Mouse (Mus musculus) hindbrain, embryonic 14.5 days (tissue): ENCODE data around the gene Gm18596. TPM values are rescaled to one million over a fixed set of nuclear protein-coding genes. Genes with fewer than 3 reads are reported as not detected.

Experiments used
- polyA plus RNA-seq: library from polyadenylated mRNA; unstranded; fragments of >200 nt; fragmentation: Nextera tagmentation; extraction: Ambion mirVana; gene quantifications from 2 replicates; pipeline ENCODE4 v1.2.1, GENCODE M21; 2014

Gm18596 gene
- polyA plus RNA-seq, 1 experiment from 2014 or later, result not detected

Other genes starting within 250 kb of the Gm18596 start
- 37.7 and 41.0 TPM in 2 replicates for gene Fam207a, start 226.9 kb downstream of the Gm18596 start, polyA plus RNA-seq
- 0.99 and 1.1 TPM in 2 replicates for gene Itgb2, start 212.4 kb downstream of the Gm18596 start, polyA plus RNA-seq
- 79.9 and 80.2 TPM in 2 replicates for gene Pttg1ip, start 160.9 kb downstream of the Gm18596 start, polyA plus RNA-seq
- gene Sumo3, start 136.5 kb downstream of the Gm18596 start, polyA plus RNA-seq, result 235 and 260 TPM in 2 replicates
- 3.8 and 5.1 TPM in 2 replicates for gene Gm49325, start 136.4 kb downstream of the Gm18596 start, polyA plus RNA-seq
- 54.1 and 54.7 TPM in 2 replicates for gene Ube2g2, start 120.4 kb downstream of the Gm18596 start, polyA plus RNA-seq
- 0.94 and 1.2 TPM in 2 replicates for gene Tspear, start 56.1 kb downstream of the Gm18596 start, polyA plus RNA-seq
- gene Gm19402, start 51.9 kb downstream of the Gm18596 start, polyA plus RNA-seq, result not detected in 2 replicates
- not detected in 2 replicates for gene Gm9508, start 45.4 kb downstream of the Gm18596 start, polyA plus RNA-seq
- gene Gm10272, start 36.0 kb downstream of the Gm18596 start, polyA plus RNA-seq, result not detected in 2 replicates
- gene Gm10024, start 31.2 kb downstream of the Gm18596 start, polyA plus RNA-seq, result not detected in 2 replicates
- not detected in 2 replicates for gene Gm10142, start 26.8 kb downstream of the Gm18596 start, polyA plus RNA-seq
- not detected in 2 replicates for gene Krtap12-1, start 22.0 kb downstream of the Gm18596 start, polyA plus RNA-seq
- gene Gm10100, start 16.2 kb downstream of the Gm18596 start, polyA plus RNA-seq, result not detected in 2 replicates
- not detected in 2 replicates for gene Gm9736, start 8.7 kb upstream of the Gm18596 start, polyA plus RNA-seq
- gene Gm3233, start 17.0 kb upstream of the Gm18596 start, polyA plus RNA-seq, result not detected in 2 replicates
- not detected in 2 replicates for gene Gm3238, start 28.7 kb upstream of the Gm18596 start, polyA plus RNA-seq
- gene Gm7138, start 34.3 kb upstream of the Gm18596 start, polyA plus RNA-seq, result not detected in 2 replicates
- not detected in 2 replicates for gene Gm3250, start 39.9 kb upstream of the Gm18596 start, polyA plus RNA-seq
- not detected in 2 replicates for gene Gm7137, start 45.6 kb upstream of the Gm18596 start, polyA plus RNA-seq
- gene Gm9639, start 52.4 kb upstream of the Gm18596 start, polyA plus RNA-seq, result not detected in 2 replicates
- not detected in 2 replicates for gene Gm19668, start 56.5 kb upstream of the Gm18596 start, polyA plus RNA-seq
- gene Gm9507, start 69.2 kb upstream of the Gm18596 start, polyA plus RNA-seq, result not detected in 2 replicates
- not detected in 2 replicates for gene Gm2696, start 72.0 kb upstream of the Gm18596 start, polyA plus RNA-seq
- not detected in 2 replicates for gene Krtap10-4, start 84.5 kb upstream of the Gm18596 start, polyA plus RNA-seq
- gene Krtap10-10, start 93.3 kb upstream of the Gm18596 start, polyA plus RNA-seq, result not detected in 2 replicates
- not detected in 2 replicates for gene Gm36176, start 104.2 kb upstream of the Gm18596 start, polyA plus RNA-seq
- not detected in 2 replicates for gene Gm10318, start 110.2 kb upstream of the Gm18596 start, polyA plus RNA-seq
- gene Gm3285, start 119.3 kb upstream of the Gm18596 start, polyA plus RNA-seq, result not detected in 2 replicates
- gene Lrrc3, start 159.9 kb upstream of the Gm18596 start, polyA plus RNA-seq, result 19.6 and 20.3 TPM in 2 replicates
- 6.3 and 6.4 TPM in 2 replicates for gene Trpm2, start 227.9 kb upstream of the Gm18596 start, polyA plus RNA-seq
- gene 1810043G02Rik, start 235.9 kb upstream of the Gm18596 start, polyA plus RNA-seq, result 46.9 and 48.1 TPM in 2 replicates